Mouse (Mus musculus) neural tube, embryonic 11.5 days (tissue): ENCODE results near the gene Wfikkn2. TPM values are rescaled to one million over a fixed set of nuclear protein-coding genes. Genes with fewer than 3 reads are reported as not detected.
A peak's percentile ranks its signal among the peaks of the same experiment; 100 is the strongest.

ENCODE experiments used
- ATAC-seq: fragments of 200-750 bp; cut with Nextera tagmentation; 2 replicates; pipeline ENCODE4 v1.8.0; 2017; ENCODE audit warnings: moderate number of reproducible peaks, mild to moderate bottlenecking, moderate TSS enrichment, moderate library complexity; ENCODE audit not compliant: insufficient read depth, low FRiP score, low TSS enrichment
- DNase-seq: peaks from one replicate; pipeline ENCODE4 v3.0.0-alpha.2; 2015; ENCODE audit warnings: low spot score
- H3K27ac ChIP-seq: fragments of 300-500 bp; sonication (generic); 2 replicates; pipeline ENCODE4 v1.5.1; 2014; ENCODE audit warnings: low read depth, mild to moderate bottlenecking, low read length
- H3K27me3 ChIP-seq: fragments of 300-500 bp; sonication (generic); 2 replicates; pipeline ENCODE4 v1.6.1; 2014; ENCODE audit warnings: mild to moderate bottlenecking, low read length, mixed read lengths; ENCODE audit not compliant: control insufficient read depth, insufficient read depth
- H3K36me3 ChIP-seq: fragments of 300-500 bp; sonication (generic); 2 replicates; pipeline ENCODE4 v1.6.1; 2014; ENCODE audit warnings: mild to moderate bottlenecking, low read length, moderate library complexity, mixed read lengths; ENCODE audit not compliant: control insufficient read depth, insufficient read depth
- H3K4me1 ChIP-seq: fragments of 300-500 bp; sonication (generic); 2 replicates; pipeline ENCODE4 v1.6.1; 2014; ENCODE audit warnings: low read length, mixed read lengths; ENCODE audit not compliant: control insufficient read depth, insufficient read depth
- H3K4me2 ChIP-seq: fragments of 300-500 bp; sonication (generic); 2 replicates; pipeline ENCODE4 v1.6.1; 2014; ENCODE audit warnings: low read depth, mild to moderate bottlenecking, moderate library complexity
- H3K4me3 ChIP-seq: fragments of 300-500 bp; sonication (generic); 2 replicates; pipeline ENCODE4 v1.5.1; 2014; ENCODE audit warnings: low read depth, low read length
- H3K9ac ChIP-seq: fragments of 300-500 bp; sonication (generic); 2 replicates; pipeline ENCODE4 v1.6.1; 2014; ENCODE audit warnings: mild to moderate bottlenecking, low read length
- H3K9me3 ChIP-seq: fragments of 300-500 bp; sonication (generic); 2 replicates; pipeline ENCODE4 v1.6.1; 2016; ENCODE audit warnings: low read length; ENCODE audit not compliant: control insufficient read depth
- WGBS: fragments of 180-500 bp; shearing (Covaris S2); extraction: QIAGEN DNeasy Blood & Tissue Kit; methylation state at CpG from one replicate; pipeline ENCODE4 v1.1.7; 2014; 5-methylcytosine and 5-hydroxymethylcytosine counted together
- polyA plus RNA-seq: library from polyadenylated mRNA; unstranded; fragments of >200 nt; fragmentation: Nextera tagmentation; extraction: Ambion mirVana; gene quantifications from 2 replicates; pipeline ENCODE4 v1.2.1, GENCODE M21; 2014

Gene Wfikkn2
- 1.2 and 2.5 TPM in 2 replicates for polyA plus RNA-seq

GRCm38 (mm10) chr11:94245955-94246788 is at the start of gene Wfikkn2:
Gene Wfikkn2, minus strand, starts transcription at chr11:94246005.
- Histone ChIP-seq H3K4me3 (no peak within 1 kb of the TSS), H3K9ac (no peak within 1 kb of the TSS), H3K27me3 (0 out of 2 replicates have a peak, but pooled peaks cover 3% of the 10 kb centered on the region), H3K4me2 (no peak within 1 kb of the TSS), H3K27ac (peak within 1 kb of the TSS; percentile 44), H3K9me3 (no peaks in the 10 kb centered on the region), H3K36me3 (no peaks in the 10 kb centered on the region), H3K4me1 (peaks cover 20% of the 10 kb centered on the region)
- ATAC-seq, result peak; percentile 60
- DNase-seq, result peak; percentile 67
- 47% methylated on average over 16 of the region's 17 CpGs for WGBS

GRCm38 (mm10) chr11:94294996-94295845 is 49.4 kb upstream of the Wfikkn2 start:
- 72% methylated on average over 9 of the region's 9 CpGs for WGBS
- no peak for DNase-seq
- H3K36me3 ChIP-seq, result peaks cover 11% of the 10 kb centered on the region
- H3K4me2 ChIP-seq, result no peak overlapping the region
- H3K27me3 ChIP-seq, result no peaks in the 10 kb centered on the region
- no peak overlapping the region for H3K9ac ChIP-seq
- no peaks in the 10 kb centered on the region for H3K9me3 ChIP-seq
- no peak overlapping the region for H3K4me3 ChIP-seq
- ATAC-seq, result no peak
- no peaks in the 10 kb centered on the region for H3K4me1 ChIP-seq
- H3K27ac ChIP-seq, result no peak overlapping the region

- Histone ChIP-seq H3K9ac (no peak overlapping the region), H3K27ac (no peak overlapping the region), H3K9me3 (no peaks in the 10 kb centered on the region), H3K27me3 (no peaks in the 10 kb centered on the region), H3K4me1 (no peaks in the 10 kb centered on the region), H3K36me3 (peaks cover 12% of the 10 kb centered on the region), H3K4me2 (no peak overlapping the region), H3K4me3 (no peak overlapping the region)
- ATAC-seq (no peak), DNase-seq (no peak)
- WGBS, result 95% methylated on average over 10 of the region's 10 CpGs
Measured at GRCm38 (mm10) chr11:94290062-94290740, 44.4 kb upstream of the Wfikkn2 start.

- 91% methylated on average over 5 of the region's 5 CpGs for WGBS
- Histone ChIP-seq H3K36me3 (peaks cover 9% of the 10 kb centered on the region; the same call in 1 of the 2 replicates), H3K27me3 (no peaks in the 10 kb centered on the region), H3K4me2 (no peak overlapping the region), H3K9ac (no peak overlapping the region), H3K4me3 (no peak overlapping the region), H3K4me1 (no peaks in the 10 kb centered on the region), H3K27ac (no peak overlapping the region), H3K9me3 (no peaks in the 10 kb centered on the region)
- ATAC-seq, result no peak
- DNase-seq, result no peak
Measured at GRCm38 (mm10) chr11:94287105-94287504, 41.3 kb upstream of the Wfikkn2 start.

- no peak for DNase-seq
- H3K4me2 ChIP-seq, result no peak overlapping the region
- WGBS, result 90% methylated on average over 11 of the region's 11 CpGs
- H3K4me1 ChIP-seq, result no peaks in the 10 kb centered on the region
- H3K27me3 ChIP-seq, result no peaks in the 10 kb centered on the region
- no peak overlapping the region for H3K9ac ChIP-seq
- no peak overlapping the region for H3K4me3 ChIP-seq
- H3K9me3 ChIP-seq, result no peaks in the 10 kb centered on the region
- ATAC-seq, result no peak
- H3K36me3 ChIP-seq, result peaks cover 9% of the 10 kb centered on the region; the same call in 1 of the 2 replicates
- H3K27ac ChIP-seq, result no peak overlapping the region
Measured at GRCm38 (mm10) chr11:94285886-94286574, 40.2 kb upstream of the Wfikkn2 start.

GRCm38 (mm10) chr11:94283536-94284099 is 37.8 kb upstream of the Wfikkn2 start:
- no peak overlapping the region for H3K9ac ChIP-seq
- H3K36me3 ChIP-seq, result peaks cover 6% of the 10 kb centered on the region; the same call in 1 of the 2 replicates
- H3K27me3 ChIP-seq, result no peaks in the 10 kb centered on the region
- 95% methylated on average over 6 of the region's 6 CpGs for WGBS
- no peak overlapping the region for H3K27ac ChIP-seq
- H3K4me3 ChIP-seq, result no peak overlapping the region
- no peak for ATAC-seq
- no peaks in the 10 kb centered on the region for H3K9me3 ChIP-seq
- H3K4me1 ChIP-seq, result no peaks in the 10 kb centered on the region
- H3K4me2 ChIP-seq, result no peak overlapping the region
- no peak for DNase-seq

GRCm38 (mm10) chr11:94282291-94282690 is 36.5 kb upstream of the Wfikkn2 start:
- no peaks in the 10 kb centered on the region for H3K4me1 ChIP-seq
- H3K36me3 ChIP-seq, result peaks cover 2% of the 10 kb centered on the region; the same call in 1 of the 2 replicates
- ATAC-seq (no peak), DNase-seq (no peak)
- H3K9me3 ChIP-seq, result no peaks in the 10 kb centered on the region
- H3K27me3 ChIP-seq, result no peaks in the 10 kb centered on the region
- no peak overlapping the region for H3K4me3 ChIP-seq
- WGBS, result 69% methylated on average over 5 of the region's 5 CpGs
- no peak overlapping the region for H3K4me2 ChIP-seq
- H3K27ac ChIP-seq, result no peak overlapping the region
- no peak overlapping the region for H3K9ac ChIP-seq
